Mouse (Mus musculus): Measurements from ENCODE around the gene Hoxa10. TPM values are rescaled to one million over a fixed set of nuclear protein-coding genes. Genes with fewer than 3 reads are reported as not detected.

Gene Hoxa10
- polyA plus RNA-seq, 1 experiment from 2014 or later: 15.6 TPM

- peaks cover 97% of the 10 kb centered on the region for H3K27me3 ChIP-seq (replicated peaks; ENCODE audit: control insufficient read depth, insufficient read depth, low read length)
- ATAC-seq (replicated peaks; ENCODE audit: low FRiP score, low TSS enrichment, low read depth) (no peak), DNase-seq (ENCODE audit: low spot score) (no peak)
- H3K4me2 ChIP-seq (ENCODE audit: low read length): peak overlapping the region; percentile 27
- 0 out of 2 replicates have a peak, but pooled peaks cover 4% of the 10 kb centered on the region for H3K4me1 ChIP-seq (replicated peaks; ENCODE audit: control insufficient read depth, insufficient read depth, low read length)
- no peaks in the 10 kb centered on the region for H3K36me3 ChIP-seq (ENCODE audit: control insufficient read depth, insufficient read depth, low read length)
- no peak overlapping the region; the same call in 1 of the 2 replicates for H3K4me3 ChIP-seq (ENCODE audit: low read depth, low read length)
- no peak overlapping the region for H3K27ac ChIP-seq (ENCODE audit: low read depth)
- no peak overlapping the region for H3K9ac ChIP-seq (ENCODE audit: low read length)
- WGBS: 4% methylated on average over 4 of the region's 4 CpGs
- no peaks in the 10 kb centered on the region for H3K9me3 ChIP-seq (ENCODE audit: control insufficient read depth, low read length)
Observed at GRCm38 (mm10) chr6:52249826-52250225, 9.2 kb upstream of the Hoxa10 start.

DNA sequence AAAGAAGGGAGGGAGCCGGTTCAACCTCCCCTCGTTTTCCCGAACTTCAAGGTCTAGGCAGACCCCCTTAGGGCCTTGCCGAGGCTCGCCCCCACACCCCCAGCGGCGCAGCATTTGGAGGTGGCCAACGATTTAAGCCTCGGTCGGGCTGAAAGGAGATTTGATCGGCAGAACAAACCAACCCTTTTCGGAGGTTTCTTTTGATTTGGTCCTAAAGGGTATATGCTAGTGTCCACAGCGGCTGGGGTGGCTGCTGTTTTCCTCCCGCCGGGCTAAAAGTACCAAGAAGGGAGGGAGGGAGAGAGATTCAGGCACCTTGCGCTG lies 8.7 kb upstream of the Hoxa10 start:
- WGBS: 1% methylated on average over 16 of the region's 16 CpGs
- H3K4me1 ChIP-seq (replicated peaks; ENCODE audit: control insufficient read depth, insufficient read depth, low read length): 0 out of 2 replicates have a peak, but pooled peaks cover 4% of the 10 kb centered on the region
- peak overlapping the region; percentile 27 for H3K4me2 ChIP-seq (ENCODE audit: low read length)
- peak overlapping the region; percentile 20; the same call in 1 of the 2 replicates for H3K4me3 ChIP-seq (ENCODE audit: low read depth, low read length)
- peaks cover 97% of the 10 kb centered on the region for H3K27me3 ChIP-seq (replicated peaks; ENCODE audit: control insufficient read depth, insufficient read depth, low read length)
- no peak overlapping the region; the same call in 1 of the 2 replicates for H3K27ac ChIP-seq (ENCODE audit: low read depth)
- no peak for DNase-seq (ENCODE audit: low spot score)
- no peak for ATAC-seq (replicated peaks; ENCODE audit: low FRiP score, low TSS enrichment, low read depth)
- H3K9ac ChIP-seq (ENCODE audit: low read length): no peak overlapping the region
- no peaks in the 10 kb centered on the region for H3K36me3 ChIP-seq (ENCODE audit: control insufficient read depth, insufficient read depth, low read length)
- H3K9me3 ChIP-seq (ENCODE audit: control insufficient read depth, low read length): no peaks in the 10 kb centered on the region

- H3K36me3 ChIP-seq (ENCODE audit: control insufficient read depth, insufficient read depth, low read length): no peaks in the 10 kb centered on the region
- peaks cover 98% of the 10 kb centered on the region for H3K27me3 ChIP-seq (replicated peaks; ENCODE audit: control insufficient read depth, insufficient read depth, low read length)
- H3K27ac ChIP-seq (ENCODE audit: low read depth): peak overlapping the region; percentile 54
- no peaks in the 10 kb centered on the region for H3K9me3 ChIP-seq (ENCODE audit: control insufficient read depth, low read length)
- ATAC-seq (replicated peaks; ENCODE audit: low FRiP score, low TSS enrichment, low read depth) (no peak), DNase-seq (ENCODE audit: low spot score) (no peak)
- peak overlapping the region; percentile 17; the same call in 1 of the 2 replicates for H3K9ac ChIP-seq (ENCODE audit: low read length)
- peak overlapping the region; percentile 20 for H3K4me3 ChIP-seq (ENCODE audit: low read depth, low read length)
- 0 out of 2 replicates have a peak, but pooled peaks cover 4% of the 10 kb centered on the region for H3K4me1 ChIP-seq (replicated peaks; ENCODE audit: control insufficient read depth, insufficient read depth, low read length)
- peak overlapping the region; percentile 27 for H3K4me2 ChIP-seq (ENCODE audit: low read length)
- WGBS: 2% methylated on average over 27 of the region's 27 CpGs
Observed at GRCm38 (mm10) chr6:52248638-52249414, 8.2 kb upstream of the Hoxa10 start.

- H3K27ac ChIP-seq (ENCODE audit: low read depth): peak overlapping the region; percentile 54
- H3K4me3 ChIP-seq (ENCODE audit: low read depth, low read length): peak overlapping the region; percentile 20; the same call in 1 of the 2 replicates
- H3K9ac ChIP-seq (ENCODE audit: low read length): peak overlapping the region; percentile 17; the same call in 1 of the 2 replicates
- no peaks in the 10 kb centered on the region for H3K36me3 ChIP-seq (ENCODE audit: control insufficient read depth, insufficient read depth, low read length)
- no peaks in the 10 kb centered on the region for H3K9me3 ChIP-seq (ENCODE audit: control insufficient read depth, low read length)
- no peaks in the 10 kb centered on the region for H3K4me1 ChIP-seq (replicated peaks; ENCODE audit: control insufficient read depth, insufficient read depth, low read length)
- peak overlapping the region; percentile 27 for H3K4me2 ChIP-seq (ENCODE audit: low read length)
- DNase-seq (ENCODE audit: low spot score) (no peak), ATAC-seq (replicated peaks; ENCODE audit: low FRiP score, low TSS enrichment, low read depth) (no peak)
- H3K27me3 ChIP-seq (replicated peaks; ENCODE audit: control insufficient read depth, insufficient read depth, low read length): peaks cover 98% of the 10 kb centered on the region
- 2% methylated on average over 23 of the region's 23 CpGs for WGBS
Observed at GRCm38 (mm10) chr6:52247766-52248637, 7.3 kb upstream of the Hoxa10 start.

GRCm38 (mm10) chr6:52246916-52247315 lies 6.3 kb upstream of the Hoxa10 start:
- ATAC-seq (replicated peaks; ENCODE audit: low FRiP score, low TSS enrichment, low read depth): no peak

DNA sequence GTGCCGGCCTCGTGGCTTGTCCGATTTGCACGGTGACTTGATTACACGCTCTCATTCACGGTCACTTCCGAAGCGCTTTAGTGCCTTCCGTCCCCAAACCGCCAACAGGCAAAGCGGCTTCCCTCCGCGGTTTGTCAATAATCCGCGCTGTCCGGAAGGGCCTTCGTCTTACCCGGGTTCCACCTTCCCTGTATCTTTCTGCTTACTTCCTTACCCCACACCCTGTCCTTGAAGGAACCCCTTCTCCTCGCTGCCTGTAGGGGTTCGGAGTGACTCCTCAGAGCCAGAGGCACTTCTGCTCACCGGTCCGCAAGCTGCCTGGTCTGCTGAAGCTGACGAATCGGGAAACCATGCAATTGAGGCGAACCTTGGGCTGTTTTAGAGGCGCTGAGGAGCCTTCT lies 5.7 kb upstream of the Hoxa10 start:
- peak; percentile 81 for DNase-seq (ENCODE audit: low spot score)
- H3K9ac ChIP-seq (ENCODE audit: low read length): peak overlapping the region; percentile 53
- H3K9me3 ChIP-seq (ENCODE audit: control insufficient read depth, low read length): no peaks in the 10 kb centered on the region
- H3K27me3 ChIP-seq (replicated peaks; ENCODE audit: control insufficient read depth, insufficient read depth, low read length): peaks cover 99% of the 10 kb centered on the region
- H3K4me2 ChIP-seq (ENCODE audit: low read length): peak overlapping the region; percentile 30
- peak overlapping the region; percentile 48; the same call in 1 of the 2 replicates for H3K27ac ChIP-seq (ENCODE audit: low read depth)
- no peaks in the 10 kb centered on the region for H3K4me1 ChIP-seq (replicated peaks; ENCODE audit: control insufficient read depth, insufficient read depth, low read length)
- H3K4me3 ChIP-seq (ENCODE audit: low read depth, low read length): peak overlapping the region; percentile 34
- H3K36me3 ChIP-seq (ENCODE audit: control insufficient read depth, insufficient read depth, low read length): no peaks in the 10 kb centered on the region
- under 1% methylated on average over 26 of the region's 26 CpGs for WGBS
- no peak for ATAC-seq (replicated peaks; ENCODE audit: low FRiP score, low TSS enrichment, low read depth)

More at GRCm38 (mm10) chr6:52246916-52247315, 6.3 kb upstream of the Hoxa10 start:
- no peak for DNase-seq (ENCODE audit: low spot score)
- H3K9ac ChIP-seq (ENCODE audit: low read length): peak overlapping the region; percentile 53; the same call in 1 of the 2 replicates
- H3K9me3 ChIP-seq (ENCODE audit: control insufficient read depth, low read length): no peaks in the 10 kb centered on the region
- peak overlapping the region; percentile 34 for H3K4me3 ChIP-seq (ENCODE audit: low read depth, low read length)
- 5% methylated on average over 3 of the region's 3 CpGs for WGBS
- H3K36me3 ChIP-seq (ENCODE audit: control insufficient read depth, insufficient read depth, low read length): no peaks in the 10 kb centered on the region
- H3K4me2 ChIP-seq (ENCODE audit: low read length): peak overlapping the region; percentile 30
- H3K4me1 ChIP-seq (replicated peaks; ENCODE audit: control insufficient read depth, insufficient read depth, low read length): no peaks in the 10 kb centered on the region
- H3K27me3 ChIP-seq (replicated peaks; ENCODE audit: control insufficient read depth, insufficient read depth, low read length): peaks cover 99% of the 10 kb centered on the region
- H3K27ac ChIP-seq (ENCODE audit: low read depth): no peak overlapping the region

GRCm38 (mm10) chr6:52245757-52246142 lies 5.1 kb upstream of the Hoxa10 start, which contains the start of gene Hoxa11:
TSS of gene Hoxa11 (minus strand) at chr6:52245810.
- Histone ChIP-seq H3K4me2 (ENCODE audit: low read length) (peak within 1 kb of the TSS; percentile 31), H3K4me1 (replicated peaks; ENCODE audit: control insufficient read depth, insufficient read depth, low read length) (no peaks in the 10 kb centered on the region), H3K9ac (ENCODE audit: low read length) (peak within 1 kb of the TSS; percentile 58)

DNA sequence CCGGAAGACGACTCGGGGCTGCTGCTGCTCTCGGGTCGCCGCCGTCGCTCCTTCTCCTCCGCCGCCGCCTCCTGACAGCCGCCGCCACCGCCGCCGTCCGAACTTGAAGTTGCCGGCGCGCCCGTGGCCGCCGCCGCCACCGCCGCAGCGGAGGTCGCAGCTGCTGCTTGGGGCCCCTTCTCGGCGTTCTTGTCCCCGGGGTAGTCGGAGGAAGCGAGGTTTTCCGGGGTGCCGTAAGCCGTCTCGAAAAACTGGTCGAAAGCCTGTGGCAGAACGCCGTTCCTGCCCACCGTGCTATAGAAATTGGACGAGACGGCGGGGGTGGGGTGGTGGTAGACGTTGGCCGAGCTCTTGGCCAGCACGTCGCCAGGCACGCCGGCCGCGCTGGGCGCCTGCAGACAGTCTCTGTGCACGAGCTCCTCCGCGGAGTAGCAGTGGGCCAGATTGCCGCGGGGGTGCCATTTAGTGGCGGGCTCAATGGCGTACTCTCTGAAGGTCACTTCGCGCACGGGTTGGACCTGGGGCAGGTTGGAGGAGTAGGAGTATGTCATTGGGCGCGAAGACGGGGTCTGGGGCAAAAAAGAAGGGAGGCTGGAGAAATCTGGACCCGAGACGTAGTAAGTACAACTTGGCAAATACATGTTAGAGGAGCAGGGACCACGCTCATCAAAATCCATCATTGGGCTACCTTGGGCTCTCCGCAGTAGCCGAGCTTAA lies 4.5 kb upstream of the Hoxa10 start:
- H3K9ac ChIP-seq (ENCODE audit: low read length): peak overlapping the region; percentile 58
- H3K4me3 ChIP-seq (ENCODE audit: low read depth, low read length): peak overlapping the region; percentile 34
- no peaks in the 10 kb centered on the region for H3K9me3 ChIP-seq (ENCODE audit: control insufficient read depth, low read length)
- H3K36me3 ChIP-seq (ENCODE audit: control insufficient read depth, insufficient read depth, low read length): no peaks in the 10 kb centered on the region
- no peak for ATAC-seq (replicated peaks; ENCODE audit: low FRiP score, low TSS enrichment, low read depth)
- H3K4me1 ChIP-seq (replicated peaks; ENCODE audit: control insufficient read depth, insufficient read depth, low read length): no peaks in the 10 kb centered on the region
- peaks cover 100% of the 10 kb centered on the region for H3K27me3 ChIP-seq (replicated peaks; ENCODE audit: control insufficient read depth, insufficient read depth, low read length)
- WGBS: under 1% methylated on average over 71 of the region's 71 CpGs
- peak overlapping the region; percentile 65 for H3K27ac ChIP-seq (ENCODE audit: low read depth)
- peak overlapping the region; percentile 31 for H3K4me2 ChIP-seq (ENCODE audit: low read length)
- no peak for DNase-seq (ENCODE audit: low spot score)

More at GRCm38 (mm10) chr6:52245757-52246142, 5.1 kb upstream of the Hoxa10 start, which contains the start of gene Hoxa11:
- H3K27me3 ChIP-seq (replicated peaks; ENCODE audit: control insufficient read depth, insufficient read depth, low read length): peaks cover 99% of the 10 kb centered on the region
- H3K27ac ChIP-seq (ENCODE audit: low read depth): peak within 1 kb of the TSS; percentile 65
- ATAC-seq (replicated peaks; ENCODE audit: low FRiP score, low TSS enrichment, low read depth) (no peak), DNase-seq (ENCODE audit: low spot score) (no peak)
- no peaks in the 10 kb centered on the region for H3K9me3 ChIP-seq (ENCODE audit: control insufficient read depth, low read length)
- H3K36me3 ChIP-seq (ENCODE audit: control insufficient read depth, insufficient read depth, low read length): no peaks in the 10 kb centered on the region
- 1% methylated on average over 20 of the region's 20 CpGs for WGBS
- peak within 1 kb of the TSS; percentile 34 for H3K4me3 ChIP-seq (ENCODE audit: low read depth, low read length)

All from intestine, embryonic 14.5 days (tissue).